Mouse (Mus musculus): ENCODE measurements around the gene Tectb. TPM values are rescaled to one million over a fixed set of nuclear protein-coding genes. Genes with fewer than 3 reads are reported as not detected.
A peak's percentile ranks its signal among the peaks of the same experiment; 100 is the strongest.
"Not testable (repeated sequence)": the region's sequence is repeated elsewhere in the genome, so short reads cannot be mapped to it uniquely, and the experiment has no call there.

The Tectb gene
- total RNA-seq (2021): under 1 TPM in 1 of 2 experiments, not detected in 1; 0.21 TPM

DNA sequence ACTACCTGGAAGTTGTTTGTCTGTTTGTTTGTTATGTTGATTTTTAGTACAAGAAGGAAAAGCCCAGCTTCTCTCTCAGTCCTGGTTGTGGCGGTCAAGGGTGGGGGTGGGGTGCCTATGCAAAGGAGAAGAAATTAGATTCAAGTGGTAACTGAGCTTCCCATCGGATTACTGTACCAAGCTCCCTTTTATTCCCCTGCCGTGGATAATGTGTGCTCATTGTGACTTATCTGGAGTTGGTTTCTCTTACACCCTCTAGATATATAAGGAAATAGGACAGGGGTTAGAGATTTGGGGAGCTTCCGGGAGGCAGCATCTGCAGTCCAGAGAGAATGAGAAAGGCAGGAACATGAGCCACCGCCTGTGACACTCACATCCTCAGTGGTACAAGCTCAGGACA is at the start of gene Tectb:
Gene Tectb (plus strand): TSS at position 301 of the 400 bp plus-strand sequence.
- no peak for DNase-seq (ENCODE audit: low spot score)
- intact Hi-C loops (cut with DNase I): no loop called here

DNA sequence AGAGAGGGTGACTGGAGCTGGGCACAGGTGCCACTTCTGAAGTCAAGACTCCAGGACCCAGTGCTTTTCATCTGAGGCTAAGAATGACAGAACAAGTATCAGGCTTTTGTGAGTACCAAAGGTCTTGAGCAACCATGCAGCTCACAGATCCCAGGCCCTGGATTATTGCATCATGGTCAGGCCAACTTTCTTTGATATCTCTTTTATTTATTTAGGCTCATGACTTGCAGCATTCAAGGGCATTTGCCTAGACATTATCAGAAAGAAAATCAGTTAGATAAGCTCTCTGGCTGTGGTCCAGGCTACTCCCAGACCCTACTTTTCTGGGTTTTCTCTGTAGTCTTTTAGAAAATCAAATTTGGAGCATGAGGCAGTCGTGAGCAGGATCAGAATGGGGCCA is 48.8 kb upstream of the Tectb start:
- DNase-seq (ENCODE audit: low spot score): no peak
- intact Hi-C loops (cut with DNase I): no loop called here

DNA sequence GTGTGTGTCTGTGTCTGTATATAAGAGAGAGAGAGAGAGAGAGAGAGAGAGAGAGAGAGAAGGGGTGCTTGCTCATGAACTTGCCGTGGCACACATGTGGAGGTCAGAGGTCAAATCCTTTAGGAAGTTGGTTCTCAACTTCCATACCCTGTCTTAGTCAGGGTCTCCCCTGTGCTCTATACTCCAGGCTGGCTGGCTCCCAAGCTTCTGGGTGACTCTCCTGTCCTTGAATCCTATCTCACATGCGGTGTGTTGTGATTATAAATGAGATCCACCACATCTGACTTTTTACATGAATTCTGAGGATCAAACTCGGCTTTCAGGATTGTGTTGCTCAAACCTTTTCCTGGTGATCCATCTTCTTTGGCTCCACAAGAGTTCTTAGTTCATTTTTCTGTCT is 48.1 kb upstream of the Tectb start:
- intact Hi-C loops (cut with DNase I): no loop called here
- DNase-seq (ENCODE audit: low spot score): no peak

DNA sequence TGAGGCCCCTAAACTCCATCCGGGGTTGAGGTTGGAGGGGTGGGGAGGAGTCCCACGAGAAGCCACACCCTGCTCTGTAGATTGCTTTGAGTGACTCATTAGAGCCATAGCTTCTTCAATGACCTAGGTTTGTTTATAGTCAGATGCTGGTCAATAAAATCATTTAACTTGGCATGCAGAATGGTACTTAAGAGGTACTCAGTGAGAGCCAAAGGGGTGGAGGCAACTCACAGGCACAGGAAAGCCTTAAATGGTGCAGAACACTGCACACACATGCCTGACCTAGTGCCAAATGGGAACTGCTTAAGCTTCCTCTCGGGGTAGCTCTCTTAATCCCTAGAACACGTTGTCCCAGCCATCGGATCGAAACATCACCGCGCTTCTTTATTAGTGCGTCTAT is 46.0 kb upstream of the Tectb start:
- intact Hi-C loops (cut with DNase I): no loop called here
- DNase-seq (ENCODE audit: low spot score): no peak

DNA sequence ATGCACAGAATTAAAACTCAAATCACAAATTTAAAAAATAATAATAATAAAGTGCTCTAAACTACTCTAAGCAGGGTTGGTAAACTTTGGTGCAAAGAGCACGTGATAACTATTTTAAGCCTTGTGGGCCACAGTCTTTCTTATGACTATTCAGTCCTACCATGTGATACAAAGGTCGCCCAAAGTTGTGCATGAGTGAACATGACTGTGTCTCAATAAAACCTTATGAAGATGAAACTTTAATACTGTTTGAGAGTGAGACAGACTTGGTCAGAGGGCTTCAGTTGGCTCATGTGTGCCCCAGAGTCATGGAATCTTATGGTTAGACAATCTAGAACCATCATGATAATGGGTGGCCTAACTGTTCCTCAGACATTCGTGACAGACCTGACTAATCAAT is 44.6 kb upstream of the Tectb start:
- DNase-seq (ENCODE audit: low spot score): no peak
- intact Hi-C loops (cut with DNase I): no loop called here

DNA sequence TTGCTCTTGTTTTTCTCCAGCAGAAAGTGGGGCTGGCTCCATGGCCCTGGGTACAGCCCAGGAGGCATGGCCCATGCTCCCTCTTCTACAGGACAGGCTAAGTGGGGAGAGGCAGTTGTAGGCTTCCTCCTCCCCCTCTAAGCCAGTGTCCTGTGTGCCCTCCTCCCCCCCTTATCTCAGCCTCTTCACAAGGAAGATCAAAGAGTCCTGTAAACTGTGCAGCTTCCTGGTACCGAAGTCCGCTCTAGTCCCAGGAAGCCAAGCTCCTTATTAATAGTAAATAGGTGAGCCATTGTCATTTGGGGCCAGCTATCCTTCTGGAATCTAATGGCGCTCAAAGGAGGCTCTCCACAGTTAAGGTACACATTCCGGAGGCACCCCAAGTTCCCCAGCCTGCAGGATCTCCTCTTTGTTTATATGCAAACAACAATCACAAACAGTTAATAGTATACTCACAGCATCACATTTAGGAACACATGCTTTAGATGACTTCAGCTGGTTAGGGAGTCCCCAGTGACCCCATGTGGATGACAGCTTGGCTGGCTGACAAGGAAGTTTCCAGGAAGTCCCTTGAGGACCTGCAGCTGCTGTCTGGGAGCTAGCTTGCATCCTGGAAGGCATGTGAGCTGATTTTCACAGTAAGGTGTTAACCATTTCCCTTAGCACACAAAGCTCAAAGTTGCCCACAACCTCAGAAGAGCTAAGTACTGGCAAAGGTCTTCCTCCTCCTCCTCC is 43.7 kb upstream of the Tectb start:
- peak; percentile 42 for DNase-seq (ENCODE audit: low spot score)
- intact Hi-C loops (cut with DNase I): no loop called here

DNA sequence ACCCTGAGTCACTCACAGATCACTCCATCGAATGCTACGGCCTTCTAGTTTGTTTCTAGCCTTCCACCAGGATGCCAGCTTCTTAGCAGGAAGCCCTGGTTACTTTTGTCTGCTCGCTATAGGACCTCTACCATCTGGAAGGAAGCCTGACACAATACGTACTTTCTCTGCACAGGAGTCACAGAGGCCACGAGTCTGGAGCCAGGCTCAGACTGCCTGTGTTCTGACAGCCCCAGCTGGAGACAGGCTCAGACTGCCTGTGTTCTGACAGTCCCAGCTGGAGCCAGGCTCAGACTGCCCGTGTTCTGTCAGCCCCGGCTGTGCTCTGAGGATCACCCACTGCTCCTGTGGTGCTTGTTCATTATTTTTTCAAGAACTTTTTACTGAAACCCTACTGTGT is 42.6 kb upstream of the Tectb start:
- DNase-seq (ENCODE audit: low spot score): no peak
- intact Hi-C loops (cut with DNase I): no loop called here

- intact Hi-C loops (cut with DNase I): no loop called here
- no peak for DNase-seq (ENCODE audit: low spot score)
Observed at GRCm38 (mm10) chr19:55138506-55138905, 42.0 kb upstream of the Tectb start.

GRCm38 (mm10) chr19:55139301-55139700 is 41.2 kb upstream of the Tectb start:
- intact Hi-C loops (cut with DNase I): no loop called here
- DNase-seq (ENCODE audit: low spot score): no peak

DNA sequence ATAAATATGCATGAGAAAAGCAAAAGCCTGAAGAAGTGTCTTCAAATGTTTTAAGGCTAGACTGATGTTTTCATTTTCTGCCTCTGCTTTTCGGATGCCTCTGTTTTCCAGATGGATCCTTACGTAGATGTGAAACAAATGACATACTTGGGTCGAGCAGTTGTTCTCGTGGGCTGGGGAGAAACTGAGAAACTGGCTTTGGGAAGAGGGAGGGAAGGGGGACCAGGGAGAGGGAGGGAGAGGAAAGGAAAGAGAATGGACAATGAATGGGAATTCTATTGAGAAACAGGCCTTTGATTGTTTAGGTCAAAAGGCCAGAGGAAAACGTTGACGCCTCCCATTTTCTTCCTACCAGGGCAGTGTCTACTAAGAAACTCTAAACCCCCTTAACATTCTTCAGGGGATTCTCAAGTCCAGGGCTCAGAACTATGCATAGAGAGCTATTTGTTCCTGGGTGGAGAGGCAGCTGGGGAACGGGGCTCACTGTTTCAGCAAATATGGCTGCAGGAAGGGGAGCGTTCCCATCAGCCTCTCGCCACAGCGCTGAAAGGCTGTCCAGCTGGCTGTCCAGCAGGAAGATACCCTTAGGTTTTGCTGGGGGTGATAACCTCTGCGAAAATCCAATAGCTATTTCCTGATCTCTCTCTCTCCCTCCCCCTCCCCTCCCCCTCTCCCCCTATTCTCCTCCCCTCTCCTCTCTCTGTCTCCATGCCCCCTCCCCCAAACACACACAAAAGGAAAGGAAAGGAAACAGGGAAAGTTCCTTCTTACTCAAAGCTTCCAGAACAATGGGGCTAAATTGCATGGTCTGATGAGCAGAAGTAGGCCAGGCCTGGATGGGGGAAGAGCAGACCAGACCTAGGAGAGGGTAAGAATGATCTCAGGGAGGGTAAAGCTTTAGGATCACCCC is 36.9 kb upstream of the Tectb start:
- intact Hi-C loops (cut with DNase I): no loop called here
- no peak for DNase-seq (ENCODE audit: low spot score)

- DNase-seq (ENCODE audit: low spot score): no peak
- intact Hi-C loops (cut with DNase I): no loop called here
Observed at GRCm38 (mm10) chr19:55144691-55145090, 35.8 kb upstream of the Tectb start.

- DNase-seq (ENCODE audit: low spot score): no peak
- intact Hi-C loops (cut with DNase I): no loop called here
Observed at GRCm38 (mm10) chr19:55145136-55145535, 35.4 kb upstream of the Tectb start.

DNA sequence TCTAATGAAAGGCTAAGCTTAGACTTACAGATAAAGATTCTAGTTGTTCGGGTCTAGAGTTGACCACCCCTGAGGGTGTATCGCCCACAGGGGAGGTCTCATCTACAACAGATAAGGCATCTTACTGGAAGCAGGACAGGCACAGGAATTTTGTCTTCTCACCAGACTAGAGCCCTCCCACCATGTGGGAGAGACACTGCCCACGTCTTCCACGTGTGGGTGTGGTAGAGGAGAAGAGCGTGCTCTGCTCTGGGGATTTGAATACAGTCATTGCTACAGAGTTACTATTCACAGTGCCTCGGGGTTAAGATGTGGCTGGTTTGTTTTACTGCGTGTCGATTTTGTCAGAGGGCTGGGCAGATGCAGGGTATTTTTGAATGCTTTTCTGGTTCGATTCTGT is 33.0 kb upstream of the Tectb start:
- no peak for DNase-seq (ENCODE audit: low spot score)
- intact Hi-C loops (cut with DNase I): no loop called here

DNA sequence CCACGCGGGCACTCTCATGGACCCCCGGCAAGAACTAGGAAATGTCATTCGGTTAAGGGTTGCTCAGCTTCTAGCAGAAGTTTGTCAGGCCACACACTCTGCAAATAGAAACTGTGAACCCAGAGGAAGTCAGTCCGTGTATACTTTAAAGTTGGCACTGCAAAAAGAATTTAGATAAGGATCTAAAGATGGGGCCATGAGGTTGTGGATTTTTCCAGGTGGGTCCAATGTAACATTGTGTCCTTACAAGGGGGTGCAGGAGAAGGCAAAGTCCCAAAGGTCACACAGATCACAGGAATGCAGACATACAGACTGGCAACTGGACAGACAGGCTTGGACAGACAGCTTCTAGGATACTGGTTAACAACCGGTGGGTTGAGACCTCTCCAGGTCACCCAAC is 32.4 kb upstream of the Tectb start:
- no peak for DNase-seq (ENCODE audit: low spot score)
- intact Hi-C loops (cut with DNase I): no loop called here

DNA sequence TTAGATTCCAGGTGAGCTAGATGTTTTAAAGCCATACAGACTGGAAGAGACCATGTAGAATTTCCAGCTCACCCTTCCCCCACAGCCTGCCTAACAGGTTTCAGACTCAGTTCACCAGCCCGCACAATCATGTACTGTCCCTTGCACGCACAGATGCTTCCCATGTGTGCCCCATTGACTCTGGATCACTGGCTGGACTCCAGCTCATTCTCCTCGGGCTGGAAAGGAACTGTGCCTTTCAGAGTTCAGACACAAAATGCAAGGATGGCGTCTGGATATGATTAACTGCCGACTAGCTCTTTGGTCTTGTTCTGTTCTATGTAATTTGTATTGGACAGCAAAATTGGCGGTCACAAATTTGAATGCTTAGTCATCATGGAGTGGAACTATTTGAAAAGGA is 30.9 kb upstream of the Tectb start:
- intact Hi-C loops (cut with DNase I): no loop called here
- no peak for DNase-seq (ENCODE audit: low spot score)

DNA sequence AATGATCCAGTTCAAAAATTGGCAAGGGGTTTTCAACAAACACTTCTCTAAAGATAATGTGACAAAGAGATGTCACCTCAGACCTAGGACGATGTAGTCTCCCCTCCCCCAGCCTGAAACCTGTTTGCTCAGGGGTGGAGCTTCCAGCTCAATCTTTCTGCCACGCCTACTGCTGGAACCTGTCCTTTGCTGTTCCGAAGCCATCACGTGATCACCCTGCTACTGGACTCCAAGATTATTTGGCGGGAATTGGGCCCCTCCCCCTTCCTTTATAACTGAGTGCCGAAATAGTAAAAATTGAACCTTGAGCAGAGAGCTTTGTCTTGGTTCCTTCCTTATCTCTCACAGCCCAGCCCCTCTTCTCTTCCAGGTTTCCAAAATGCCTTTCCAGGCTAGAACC is 28.3 kb upstream of the Tectb start:
- intact Hi-C loops (cut with DNase I); DNase-seq (ENCODE audit: low spot score): not testable (repeated sequence)

DNA sequence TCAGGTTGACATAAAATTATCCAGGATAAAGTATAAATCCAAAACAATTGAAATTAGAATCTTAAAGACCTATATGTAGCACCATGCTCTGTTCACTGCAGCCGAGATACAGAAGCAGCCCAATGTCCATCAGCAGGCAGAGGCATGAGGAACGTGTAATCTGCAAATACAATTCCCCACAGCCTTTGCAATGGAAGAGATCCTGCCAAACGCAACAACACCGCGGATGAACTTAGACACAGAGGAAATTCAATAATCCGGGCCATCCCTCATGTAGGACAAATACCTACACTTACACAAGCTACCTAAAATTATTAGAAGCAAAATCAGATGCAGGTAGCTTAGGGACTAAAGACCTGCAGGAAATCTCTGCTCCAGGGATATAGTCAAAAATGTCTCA is 27.6 kb upstream of the Tectb start:
- no peak for DNase-seq (ENCODE audit: low spot score)
- intact Hi-C loops (cut with DNase I): no loop called here

DNA sequence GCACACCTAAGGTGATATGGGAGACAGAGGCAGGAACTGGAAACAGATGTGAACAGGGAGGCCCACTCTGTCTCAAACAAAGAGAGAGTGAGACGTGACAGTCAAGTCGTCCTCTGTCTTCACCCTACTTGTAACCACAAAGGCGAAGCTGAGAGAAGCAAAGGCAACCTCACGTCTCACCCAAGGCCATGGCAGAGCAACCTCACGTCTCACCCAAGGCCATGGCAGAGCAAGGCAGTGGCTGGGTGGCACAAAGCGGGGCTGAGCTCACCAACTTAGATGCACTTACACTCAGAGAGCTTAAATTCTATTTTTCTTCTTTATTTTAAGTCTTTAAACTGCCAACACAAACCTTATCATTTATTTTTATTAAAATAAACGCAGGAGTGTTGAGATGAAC is 23.5 kb upstream of the Tectb start:
- intact Hi-C loops (cut with DNase I): no loop called here
- no peak for DNase-seq (ENCODE audit: low spot score)

- intact Hi-C loops (cut with DNase I): no loop called here
- DNase-seq (ENCODE audit: low spot score): no peak
Observed at GRCm38 (mm10) chr19:55158606-55159005, 21.9 kb upstream of the Tectb start.

DNA sequence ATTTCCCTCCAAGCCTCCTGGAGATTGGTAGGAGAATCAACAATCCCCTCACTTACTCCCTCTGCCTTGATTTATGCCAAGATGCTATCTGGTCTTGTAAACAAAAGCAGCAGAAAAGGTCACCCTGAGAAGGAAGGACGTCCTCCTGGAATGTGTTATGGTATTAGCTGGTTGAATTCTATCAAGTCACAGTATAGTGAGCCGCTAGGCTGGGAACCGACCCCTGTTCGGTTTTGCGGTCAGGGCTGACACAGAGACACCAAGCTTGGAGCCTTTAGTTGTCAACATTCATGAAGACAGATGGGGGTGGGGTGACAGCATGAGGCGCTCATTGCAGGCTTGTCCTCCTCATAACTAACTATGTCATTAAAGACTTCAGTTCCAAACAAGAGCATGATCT is 20.7 kb upstream of the Tectb start:
- no peak for DNase-seq (ENCODE audit: low spot score)
- intact Hi-C loops (cut with DNase I): no loop called here

- no peak for DNase-seq (ENCODE audit: low spot score)
- intact Hi-C loops (cut with DNase I): no loop called here
Observed at GRCm38 (mm10) chr19:55162271-55162670, 18.3 kb upstream of the Tectb start.
